Mouse (Mus musculus): ENCODE data around the gene Glmp.

DNA sequence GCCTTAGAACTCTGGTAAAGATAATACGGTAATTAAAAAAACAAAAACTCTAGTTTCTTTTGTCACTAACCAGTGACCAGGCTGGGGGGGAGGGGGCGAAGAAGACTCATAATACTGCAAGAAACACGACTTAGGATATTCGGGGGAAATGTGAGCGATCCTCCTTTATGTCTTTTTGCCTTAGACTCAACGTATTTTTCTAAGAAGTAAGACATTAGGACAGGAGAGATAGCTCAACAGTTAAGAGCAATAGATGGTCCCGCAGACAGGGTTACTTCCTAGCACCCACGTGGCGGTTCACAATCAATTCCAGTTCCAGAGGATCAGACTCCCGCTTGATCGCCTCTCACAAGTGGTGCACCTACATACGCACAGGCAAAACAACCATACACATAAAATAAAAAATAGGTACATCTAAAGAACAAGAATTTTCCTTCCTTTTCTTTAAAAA lies 28.7 kb upstream of the Glmp start:
- TF ChIP-seq CTCF (IDR thresholded peaks at IDR 0.05; ENCODE audit: control insufficient read depth, insufficient read depth, low read length) = no peak
- TF ChIP-seq POLR2A (IDR thresholded peaks at IDR 0.05; ENCODE audit: borderline replicate concordance, control insufficient read depth, low read depth, low read length) = 0 out of 2 replicates have a peak, but pooled peaks have one; percentile 13

Measured in bone marrow, adult 2 months (tissue).